Mouse (Mus musculus) stomach, embryonic 14.5 days (tissue): ENCODE data around the gene 1110051M20Rik. TPM values are rescaled to one million over a fixed set of nuclear protein-coding genes. Genes with fewer than 3 reads are reported as not detected.

Source experiments
- ATAC-seq: fragments of 200-750 bp; cut with Nextera tagmentation; 2 replicates; pipeline ENCODE4 v1.8.0; 2017; ENCODE audit warnings: low read depth, moderate TSS enrichment; ENCODE audit not compliant: insufficient number of reproducible peaks, insufficient read depth, low FRiP score
- H3K27ac ChIP-seq: fragments of 300-500 bp; sonication (generic); 2 replicates; pipeline ENCODE4 v1.5.1; 2014; ENCODE audit warnings: mild to moderate bottlenecking, low read length, moderate library complexity, mixed read lengths
- H3K27me3 ChIP-seq: fragments of 300-500 bp; sonication (generic); 2 replicates; pipeline ENCODE4 v1.6.1; 2014; ENCODE audit warnings: low read length, control low read depth, mixed read lengths; ENCODE audit not compliant: control insufficient read depth, insufficient read depth
- H3K36me3 ChIP-seq: fragments of 300-500 bp; sonication (generic); 2 replicates; pipeline ENCODE4 v1.6.1; 2014; ENCODE audit warnings: mild to moderate bottlenecking, control low read depth, low read length, moderate library complexity, mixed read lengths; ENCODE audit not compliant: control insufficient read depth, insufficient read depth
- H3K4me1 ChIP-seq: fragments of 300-500 bp; sonication (generic); 2 replicates; pipeline ENCODE4 v1.6.1; 2014; ENCODE audit warnings: low read length, control low read depth, mixed read lengths; ENCODE audit not compliant: control insufficient read depth, insufficient read depth
- H3K4me2 ChIP-seq: fragments of 300-500 bp; sonication (generic); replicated peaks from 2 replicates; pipeline ENCODE4 v1.6.1; 2014; ENCODE audit warnings: low read depth, low read length, control low read depth
- H3K4me3 ChIP-seq: fragments of 300-500 bp; sonication (generic); 2 replicates; pipeline ENCODE4 v1.5.1; 2014; ENCODE audit warnings: low read depth, low read length, control low read depth
- H3K9ac ChIP-seq: fragments of 300-500 bp; sonication (generic); replicated peaks from 2 replicates; pipeline ENCODE4 v1.6.1; 2014; ENCODE audit warnings: low read depth, mild to moderate bottlenecking, control low read depth, low read length, moderate library complexity, mixed read lengths
- H3K9me3 ChIP-seq: fragments of 300-500 bp; sonication (generic); 2 replicates; pipeline ENCODE4 v1.6.1; 2016; ENCODE audit warnings: low read depth, low read length, control low read depth; ENCODE audit not compliant: control insufficient read depth
- WGBS: fragments of 180-500 bp; shearing (Covaris S2); extraction: QIAGEN DNeasy Blood & Tissue Kit; methylation state at CpG from one replicate; pipeline ENCODE4 v1.1.7; 2014; 5-methylcytosine and 5-hydroxymethylcytosine counted together
- polyA plus RNA-seq: library from polyadenylated mRNA; unstranded; fragments of >200 nt; fragmentation: Nextera tagmentation; extraction: Ambion mirVana; gene quantifications from 2 replicates; pipeline ENCODE4 v1.2.1, GENCODE M21; 2014

The 1110051M20Rik gene
- polyA plus RNA-seq, 1 experiment from 2014 or later = 67.1 TPM

- no peaks in the 10 kb centered on the region; the same call in 1 of the 2 replicates for H3K27me3 ChIP-seq
- no peaks in the 10 kb centered on the region for H3K9me3 ChIP-seq
- ATAC-seq = no peak
- 86% methylated on average over 1 of the region's 1 CpGs for WGBS
- no peak overlapping the region for H3K4me2 ChIP-seq
- H3K4me1 ChIP-seq = peaks cover 21% of the 10 kb centered on the region
- no peak overlapping the region for H3K9ac ChIP-seq
- no peak overlapping the region for H3K4me3 ChIP-seq
- peaks cover 27% of the 10 kb centered on the region for H3K36me3 ChIP-seq
- no peak overlapping the region for H3K27ac ChIP-seq
Measured at GRCm38 (mm10) chr2:91259493-91259892, 185.0 kb downstream of the 1110051M20Rik start.

- Histone ChIP-seq H3K9ac (no peak overlapping the region), H3K4me1 (peaks cover 15% of the 10 kb centered on the region), H3K27me3 (no peaks in the 10 kb centered on the region; the same call in 1 of the 2 replicates), H3K9me3 (no peaks in the 10 kb centered on the region), H3K36me3 (peaks cover 27% of the 10 kb centered on the region), H3K4me3 (no peak overlapping the region), H3K4me2 (no peak overlapping the region), H3K27ac (no peak overlapping the region)
- no peak for ATAC-seq
- 64% methylated on average over 1 of the region's 1 CpGs for WGBS
Measured at GRCm38 (mm10) chr2:91258830-91259229, 185.7 kb downstream of the 1110051M20Rik start.

- Histone ChIP-seq H3K4me2 (peak overlapping the region; percentile 69), H3K27me3 (no peaks in the 10 kb centered on the region; the same call in 1 of the 2 replicates), H3K4me3 (peak overlapping the region; percentile 67), H3K36me3 (peaks cover 20% of the 10 kb centered on the region), H3K4me1 (peaks cover 15% of the 10 kb centered on the region), H3K27ac (peak overlapping the region; percentile 81), H3K9me3 (no peaks in the 10 kb centered on the region), H3K9ac (peak overlapping the region; percentile 41)
- 47% methylated on average over 5 of the region's 5 CpGs for WGBS
- no peak; the same call in 1 of the 2 replicates for ATAC-seq
Measured at GRCm38 (mm10) chr2:91258054-91258453, 186.4 kb downstream of the 1110051M20Rik start.

DNA sequence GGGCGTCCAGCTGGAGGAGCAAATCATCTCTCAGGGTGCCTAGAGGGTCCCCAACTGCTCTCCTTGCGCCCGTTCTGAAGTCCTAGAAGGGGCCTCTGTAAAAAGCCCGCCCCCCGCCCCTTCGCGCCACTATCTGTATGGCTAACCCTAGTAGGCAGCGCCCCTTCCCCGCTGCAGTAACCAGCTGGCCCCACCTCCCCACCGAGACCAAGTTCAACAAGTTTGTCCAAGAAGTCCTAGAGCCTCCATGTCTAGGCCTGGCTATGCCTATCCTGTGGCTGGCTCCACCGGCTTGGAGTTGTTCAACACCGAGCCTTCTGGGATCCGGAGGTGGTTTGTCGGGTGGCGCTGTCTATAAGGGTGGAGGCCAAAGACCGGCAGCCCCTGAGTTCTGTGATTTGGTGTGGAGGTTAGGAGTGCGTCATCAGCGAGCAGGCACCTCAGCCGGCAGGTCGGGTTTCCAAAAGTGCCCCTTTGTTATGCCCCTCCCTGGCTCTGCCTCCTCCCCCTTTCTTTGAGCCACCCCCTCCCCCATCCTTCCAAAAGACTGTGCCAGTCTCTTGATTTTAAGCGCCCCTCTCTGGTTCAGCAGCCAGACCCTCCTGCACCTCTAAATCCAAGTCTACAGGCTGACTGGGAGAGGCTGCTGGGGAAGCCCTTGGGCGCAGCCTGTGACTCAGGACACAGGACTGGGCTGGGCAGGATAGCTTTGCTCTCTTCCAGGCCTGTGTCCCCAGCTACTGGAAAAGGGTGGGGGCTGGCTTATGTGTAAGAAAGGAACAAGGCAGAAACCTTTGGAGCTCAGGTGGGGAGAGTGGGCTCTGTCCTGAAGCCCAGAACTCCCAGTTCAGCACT lies 187.2 kb downstream of the 1110051M20Rik start:
- WGBS = 2% methylated on average over 22 of the region's 22 CpGs
- Histone ChIP-seq H3K36me3 (peaks cover 13% of the 10 kb centered on the region; the same call in 1 of the 2 replicates), H3K9me3 (no peaks in the 10 kb centered on the region), H3K4me3 (peak overlapping the region; percentile 67), H3K4me1 (peaks cover 15% of the 10 kb centered on the region), H3K9ac (peak overlapping the region; percentile 41), H3K4me2 (peak overlapping the region; percentile 69), H3K27me3 (no peaks in the 10 kb centered on the region; the same call in 1 of the 2 replicates), H3K27ac (peak overlapping the region; percentile 81)
- ATAC-seq = peak; percentile 76

GRCm38 (mm10) chr2:91256256-91257125 lies 188.0 kb downstream of the 1110051M20Rik start:
- Histone ChIP-seq H3K27ac (peak overlapping the region; percentile 81), H3K36me3 (peaks cover 7% of the 10 kb centered on the region; the same call in 1 of the 2 replicates), H3K27me3 (no peaks in the 10 kb centered on the region; the same call in 1 of the 2 replicates), H3K4me3 (peak overlapping the region; percentile 67), H3K9me3 (no peaks in the 10 kb centered on the region), H3K4me2 (peak overlapping the region; percentile 69), H3K4me1 (peaks cover 15% of the 10 kb centered on the region), H3K9ac (peak overlapping the region; percentile 41)
- WGBS = under 1% methylated on average over 49 of the region's 52 CpGs
- ATAC-seq = peak; percentile 74

- Histone ChIP-seq H3K9ac (peak within 1 kb of the TSS; percentile 41), H3K4me3 (peak within 1 kb of the TSS; percentile 67), H3K27me3 (no peaks in the 10 kb centered on the region; the same call in 1 of the 2 replicates), H3K27ac (peak within 1 kb of the TSS; percentile 81), H3K9me3 (no peaks in the 10 kb centered on the region), H3K4me2 (peak within 1 kb of the TSS; percentile 69), H3K4me1 (peaks cover 15% of the 10 kb centered on the region), H3K36me3 (no peaks in the 10 kb centered on the region)
- ATAC-seq = no peak
- 1% methylated on average over 27 of the region's 27 CpGs for WGBS
Measured at GRCm38 (mm10) chr2:91255661-91256150, 188.8 kb downstream of the 1110051M20Rik start, which contains the start of gene Pacsin3. Gene Pacsin3 (plus strand): TSS chr2:91255954.

DNA sequence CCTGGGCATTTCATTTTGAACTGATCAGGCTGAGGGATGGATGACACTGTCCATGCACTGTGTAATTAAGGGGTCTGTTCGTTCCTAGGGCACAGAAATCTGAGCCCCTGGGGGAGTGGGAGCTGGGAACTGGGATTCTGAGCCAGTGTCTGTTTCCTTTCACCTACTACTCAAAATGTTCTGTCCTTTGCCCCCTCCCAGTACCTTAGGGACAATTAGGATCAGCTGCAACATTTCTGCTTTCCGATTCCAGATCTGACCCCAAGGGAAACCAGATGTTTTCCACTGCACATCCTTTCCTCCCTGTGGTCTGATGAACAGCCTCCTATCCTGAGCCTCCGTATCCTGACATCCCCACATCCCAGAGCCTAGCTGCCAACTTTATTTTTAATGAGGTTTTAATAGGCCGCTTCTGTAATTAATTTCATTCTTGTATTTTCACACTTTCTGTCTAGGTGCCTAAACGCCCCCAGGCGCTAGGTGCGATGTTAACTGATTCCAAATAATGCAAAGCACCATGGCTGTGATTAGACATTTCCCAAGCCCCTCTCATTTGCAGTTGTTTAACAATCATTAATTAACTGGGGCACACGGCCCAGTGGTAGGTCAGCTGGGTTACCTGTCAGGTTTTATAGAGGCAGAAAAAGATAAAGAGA lies 189.7 kb downstream of the 1110051M20Rik start:
- no peaks in the 10 kb centered on the region; the same call in 1 of the 2 replicates for H3K27me3 ChIP-seq
- ATAC-seq = no peak
- H3K27ac ChIP-seq = no peak overlapping the region
- 40% methylated on average over 8 of the region's 8 CpGs for WGBS
- no peak overlapping the region for H3K9ac ChIP-seq
- no peaks in the 10 kb centered on the region for H3K9me3 ChIP-seq
- H3K4me2 ChIP-seq = peak overlapping the region; percentile 69
- H3K4me1 ChIP-seq = peaks cover 15% of the 10 kb centered on the region
- no peaks in the 10 kb centered on the region for H3K36me3 ChIP-seq
- H3K4me3 ChIP-seq = no peak overlapping the region
